Mouse (Mus musculus) intestine, embryonic 16.5 days (tissue): ENCODE data around the gene Pgap1. TPM values are rescaled to one million over a fixed set of nuclear protein-coding genes. Genes with fewer than 3 reads are reported as not detected.
A peak's percentile ranks its signal among the peaks of the same experiment; 100 is the strongest.

Experiments
- ATAC-seq: fragments of 200-750 bp; cut with Nextera tagmentation; 2 replicates; pipeline ENCODE4 v1.8.0; 2017; ENCODE audit warnings: moderate TSS enrichment, moderate library complexity
- H3K27ac ChIP-seq: fragments of 300-500 bp; sonication (generic); 2 replicates; pipeline ENCODE4 v1.5.1; 2014; ENCODE audit warnings: mild to moderate bottlenecking, low read length
- H3K27me3 ChIP-seq: fragments of 300-500 bp; sonication (generic); replicated peaks from 2 replicates; pipeline ENCODE4 v1.6.1; 2014; ENCODE audit warnings: low read length, control low read depth, mixed read lengths; ENCODE audit not compliant: control insufficient read depth, insufficient read depth
- H3K36me3 ChIP-seq: fragments of 300-500 bp; sonication (generic); 2 replicates; pipeline ENCODE4 v1.6.1; 2014; ENCODE audit warnings: low read length, control low read depth; ENCODE audit not compliant: control insufficient read depth, insufficient read depth
- H3K4me1 ChIP-seq: fragments of 300-500 bp; sonication (generic); 2 replicates; pipeline ENCODE4 v1.6.1; 2014; ENCODE audit warnings: low read length, control low read depth, mixed read lengths; ENCODE audit not compliant: control insufficient read depth, insufficient read depth
- H3K4me2 ChIP-seq: fragments of 300-500 bp; sonication (generic); 2 replicates; pipeline ENCODE4 v1.6.1; 2014; ENCODE audit warnings: low read depth, low read length, control low read depth
- H3K4me3 ChIP-seq: fragments of 300-500 bp; sonication (generic); 2 replicates; pipeline ENCODE4 v1.5.1; 2014; ENCODE audit warnings: mild to moderate bottlenecking, low read length
- H3K9ac ChIP-seq: fragments of 300-500 bp; sonication (generic); 2 replicates; pipeline ENCODE4 v1.6.1; 2014; ENCODE audit warnings: low read depth, low read length
- H3K9me3 ChIP-seq: fragments of 300-500 bp; sonication (generic); 2 replicates; pipeline ENCODE4 v1.6.1; 2016; ENCODE audit warnings: low read length, control low read depth; ENCODE audit not compliant: control insufficient read depth
- WGBS: fragments of 180-500 bp; shearing (Covaris S2); extraction: QIAGEN DNeasy Blood & Tissue Kit; methylation state at CpG from one replicate; pipeline ENCODE4 v1.1.7; 2014; 5-methylcytosine and 5-hydroxymethylcytosine counted together
- polyA plus RNA-seq: library from polyadenylated mRNA; unstranded; fragments of >200 nt; fragmentation: Nextera tagmentation; extraction: Ambion mirVana; gene quantifications from 2 replicates; pipeline ENCODE4 v1.2.1, GENCODE M21; 2015

Gene Pgap1
- polyA plus RNA-seq, 1 experiment from 2014 or later, result 7.5 TPM

DNA sequence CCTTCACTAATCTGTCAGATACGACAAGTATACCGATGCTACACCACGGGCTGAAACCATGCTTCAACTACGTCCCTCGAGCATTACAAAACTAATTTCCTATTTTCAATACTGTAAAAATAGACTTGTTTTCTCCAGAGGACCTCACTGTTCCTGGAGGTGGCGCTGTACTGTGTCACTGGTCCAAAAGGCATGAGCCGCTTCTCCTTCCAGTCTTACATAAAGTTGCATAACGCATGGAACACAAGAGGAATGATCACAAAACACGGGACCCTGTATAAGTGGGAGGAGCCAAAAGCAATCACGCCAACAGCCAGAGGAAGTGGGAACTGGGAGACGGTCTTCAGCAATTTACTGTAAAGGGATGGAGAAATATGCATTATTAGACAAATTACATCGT is 77.0 kb downstream of the Pgap1 start:
- WGBS, result 94% methylated on average over 12 of the region's 12 CpGs
- H3K36me3 ChIP-seq, result no peaks in the 10 kb centered on the region
- no peak for ATAC-seq
- no peak overlapping the region for H3K4me3 ChIP-seq
- H3K27me3 ChIP-seq, result no peaks in the 10 kb centered on the region
- H3K27ac ChIP-seq, result no peak overlapping the region
- no peaks in the 10 kb centered on the region for H3K9me3 ChIP-seq
- H3K9ac ChIP-seq, result no peak overlapping the region
- no peaks in the 10 kb centered on the region for H3K4me1 ChIP-seq
- H3K4me2 ChIP-seq, result no peak overlapping the region

DNA sequence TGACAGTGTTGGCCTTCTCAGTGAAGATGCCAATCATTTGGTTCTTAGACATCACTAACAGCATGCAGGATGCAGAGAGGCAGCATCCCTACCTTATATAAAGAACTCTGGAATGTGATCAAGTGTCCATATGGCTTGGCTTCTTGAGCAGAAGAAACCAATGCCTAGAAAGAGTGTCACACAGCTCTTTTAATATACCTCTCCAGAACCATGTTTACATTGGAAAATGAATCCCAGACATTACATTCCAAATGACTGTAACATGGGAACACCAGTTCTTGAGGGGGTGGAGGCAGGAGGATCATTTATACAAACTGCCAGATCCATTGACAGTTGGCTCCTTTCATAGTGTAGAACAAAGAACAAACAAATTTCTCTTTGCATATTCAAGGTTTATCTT is 88.8 kb downstream of the Pgap1 start:
- no peak overlapping the region for H3K4me3 ChIP-seq
- H3K27ac ChIP-seq, result no peak overlapping the region
- H3K4me1 ChIP-seq, result no peaks in the 10 kb centered on the region
- H3K9me3 ChIP-seq, result no peaks in the 10 kb centered on the region
- no peak overlapping the region for H3K4me2 ChIP-seq
- no peak for ATAC-seq
- no peaks in the 10 kb centered on the region for H3K27me3 ChIP-seq
- H3K9ac ChIP-seq, result no peak overlapping the region
- no peaks in the 10 kb centered on the region for H3K36me3 ChIP-seq

DNA sequence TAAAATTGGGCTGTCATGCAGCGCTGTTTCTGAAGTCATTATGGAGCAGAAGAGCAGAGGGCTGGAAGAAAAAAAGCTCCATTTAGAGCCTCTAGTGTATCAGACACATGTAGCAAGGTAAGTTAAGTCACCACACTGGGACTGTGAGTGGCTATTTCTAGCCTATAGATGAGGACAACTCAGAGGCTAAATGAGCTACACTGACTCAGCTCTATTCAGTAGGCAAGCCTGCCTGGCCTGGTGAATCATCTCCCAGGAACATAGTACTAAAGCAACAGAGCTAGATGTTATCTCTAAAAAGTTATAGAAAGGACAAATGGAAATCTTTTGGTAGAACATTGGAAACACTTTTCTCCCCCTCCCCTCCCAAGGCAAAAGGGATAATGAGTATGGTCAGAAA is 90.1 kb downstream of the Pgap1 start:
- Histone ChIP-seq H3K27me3 (no peaks in the 10 kb centered on the region), H3K27ac (no peak overlapping the region), H3K36me3 (no peaks in the 10 kb centered on the region), H3K4me1 (no peaks in the 10 kb centered on the region), H3K9ac (no peak overlapping the region), H3K4me2 (no peak overlapping the region), H3K9me3 (no peaks in the 10 kb centered on the region), H3K4me3 (no peak overlapping the region)
- WGBS, result 93% methylated on average over 1 of the region's 1 CpGs
- ATAC-seq, result no peak

DNA sequence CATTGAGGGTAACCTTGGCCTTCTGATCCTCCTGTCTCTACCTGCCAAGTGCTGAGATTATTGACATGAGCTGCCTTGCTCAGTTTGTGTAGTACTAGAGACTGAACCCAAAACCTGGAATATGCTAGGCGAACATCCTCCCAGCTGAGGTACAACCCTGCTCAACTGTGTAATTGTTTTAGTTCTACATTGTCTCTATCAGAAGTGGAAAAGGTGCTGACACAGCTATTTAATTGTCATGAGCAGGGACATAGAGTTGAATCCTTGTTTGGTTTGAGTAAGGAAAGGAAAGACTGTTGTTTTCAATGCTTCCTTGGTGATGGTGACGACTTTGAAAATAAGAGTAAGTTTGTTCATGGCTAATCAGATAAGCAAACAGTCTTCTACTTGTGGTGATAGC is 105.4 kb downstream of the Pgap1 start:
- Histone ChIP-seq H3K4me1 (no peaks in the 10 kb centered on the region), H3K4me3 (no peak overlapping the region), H3K9me3 (no peaks in the 10 kb centered on the region), H3K27ac (no peak overlapping the region), H3K36me3 (no peaks in the 10 kb centered on the region), H3K27me3 (no peaks in the 10 kb centered on the region), H3K9ac (no peak overlapping the region), H3K4me2 (no peak overlapping the region)
- 83% methylated on average over 2 of the region's 2 CpGs for whole genome bisulfite sequencing
- no peak for ATAC-seq

DNA sequence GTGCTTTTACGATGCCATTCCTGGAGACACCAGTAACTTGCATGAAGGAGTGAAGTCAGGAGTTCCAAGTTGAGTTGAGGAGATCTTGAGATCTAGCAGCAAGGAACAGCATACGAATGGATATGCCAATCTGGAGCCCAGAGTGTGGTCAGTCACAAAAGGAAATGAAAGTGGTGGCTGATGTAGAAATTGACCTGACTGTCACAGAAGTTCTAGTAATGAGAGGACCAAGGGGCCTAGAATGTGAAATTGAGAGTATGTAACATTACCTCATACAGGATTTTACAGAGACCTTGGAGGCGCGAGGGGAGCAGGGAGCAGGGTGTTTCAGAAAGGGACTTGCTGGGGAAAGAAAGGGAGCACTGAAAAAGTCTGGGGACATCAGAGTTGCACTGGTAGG is 108.7 kb downstream of the Pgap1 start:
- Histone ChIP-seq H3K4me1 (no peaks in the 10 kb centered on the region), H3K9ac (no peak overlapping the region), H3K27me3 (no peaks in the 10 kb centered on the region), H3K9me3 (no peaks in the 10 kb centered on the region), H3K4me3 (no peak overlapping the region), H3K4me2 (no peak overlapping the region), H3K27ac (no peak overlapping the region), H3K36me3 (no peaks in the 10 kb centered on the region)
- no peak for ATAC-seq
- 79% methylated on average over 4 of the region's 4 CpGs for WGBS

DNA sequence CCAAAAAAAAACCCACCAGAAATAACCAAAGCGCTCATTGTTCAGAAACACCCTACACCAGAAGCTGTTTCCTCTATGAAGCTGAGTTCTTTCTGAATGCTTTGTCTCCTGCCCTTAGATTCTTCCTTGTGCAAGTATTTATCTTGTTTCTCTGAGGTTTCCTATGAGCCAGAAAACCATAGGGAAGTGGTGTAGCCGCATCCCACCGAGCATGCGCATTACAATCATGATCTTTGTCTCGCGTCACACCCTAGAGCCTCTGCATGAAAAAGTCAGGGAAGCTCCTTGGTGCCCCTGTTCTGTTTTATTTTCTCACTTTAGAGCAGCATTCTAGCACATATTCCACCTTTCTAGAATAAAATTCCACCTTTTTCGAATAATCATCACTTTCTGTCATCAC is 113.8 kb downstream of the Pgap1 start:
- whole genome bisulfite sequencing, result 53% methylated on average over 7 of the region's 7 CpGs
- H3K27ac ChIP-seq, result no peak overlapping the region
- H3K9ac ChIP-seq, result no peak overlapping the region
- H3K27me3 ChIP-seq, result no peaks in the 10 kb centered on the region
- no peak overlapping the region for H3K4me2 ChIP-seq
- ATAC-seq, result no peak
- H3K4me1 ChIP-seq, result no peaks in the 10 kb centered on the region
- H3K4me3 ChIP-seq, result no peak overlapping the region
- no peaks in the 10 kb centered on the region for H3K36me3 ChIP-seq
- no peaks in the 10 kb centered on the region for H3K9me3 ChIP-seq

DNA sequence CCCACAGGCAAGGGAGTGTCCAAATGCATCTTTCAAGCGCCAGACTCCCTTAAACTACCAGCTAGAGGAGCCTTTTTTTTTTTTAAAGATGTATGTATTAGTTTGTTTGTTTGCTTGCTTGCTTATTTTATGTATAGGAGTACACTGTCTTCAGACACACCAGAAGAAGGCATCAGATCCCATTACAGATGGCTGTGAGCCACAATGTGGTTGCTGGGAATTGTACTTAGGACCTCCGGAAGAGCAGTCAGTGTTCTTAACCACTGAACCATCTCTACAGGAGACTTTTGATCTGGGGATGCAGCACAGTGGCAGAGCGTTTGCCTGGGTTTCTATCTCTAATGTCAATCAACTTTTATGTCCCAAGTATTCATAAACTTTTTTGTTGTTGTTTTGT is 118.4 kb downstream of the Pgap1 start:
- no peaks in the 10 kb centered on the region for H3K9me3 ChIP-seq
- H3K4me2 ChIP-seq, result no peak overlapping the region
- H3K36me3 ChIP-seq, result no peaks in the 10 kb centered on the region
- peaks cover 5% of the 10 kb centered on the region for H3K4me1 ChIP-seq
- H3K27ac ChIP-seq, result no peak overlapping the region
- peak; percentile 17 for ATAC-seq
- peak overlapping the region; percentile 86 for H3K9ac ChIP-seq
- no peaks in the 10 kb centered on the region for H3K27me3 ChIP-seq
- WGBS, result 53% methylated on average over 3 of the region's 3 CpGs
- H3K4me3 ChIP-seq, result peak overlapping the region; percentile 75

DNA sequence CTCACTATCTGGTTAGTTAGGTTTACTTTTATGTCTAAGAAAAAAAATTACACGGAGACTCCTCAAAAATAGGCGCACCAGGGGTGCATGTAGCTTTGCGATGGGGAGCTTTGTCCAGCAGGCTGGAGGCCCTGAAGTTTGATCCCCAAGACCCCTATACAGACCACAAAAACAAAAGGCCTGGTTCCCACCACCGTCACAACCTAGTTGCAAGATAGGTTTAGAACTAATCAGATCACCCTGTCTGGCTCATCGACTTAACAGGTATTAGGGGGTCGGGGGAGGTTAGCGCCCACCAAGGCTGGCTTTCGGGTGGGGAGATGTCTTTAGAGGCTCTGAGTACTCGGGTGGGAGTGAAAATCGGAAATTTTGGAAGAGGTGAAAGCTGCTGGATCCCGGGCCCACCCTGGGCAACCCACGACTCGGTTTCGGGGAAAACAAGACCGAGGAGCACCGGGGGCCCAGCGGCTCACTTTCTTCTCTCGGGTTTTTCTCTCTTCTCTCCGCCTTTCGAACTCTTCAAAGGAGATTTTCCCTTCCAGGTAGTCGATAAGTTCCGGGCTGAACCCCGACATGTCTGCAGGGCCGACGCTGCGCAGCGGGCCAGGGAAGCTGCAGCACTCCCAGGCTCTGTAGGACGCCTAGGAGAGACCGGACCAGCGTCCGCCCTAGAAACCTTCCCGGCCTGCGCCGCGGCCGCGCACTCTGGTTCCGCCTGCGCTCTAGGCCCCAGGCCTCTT is 119.0 kb downstream of the Pgap1 start, which contains the start of gene Gtf3c3:
TSS of gene Gtf3c3 (minus strand) at position 632 of the 740 bp plus-strand sequence.
- Histone ChIP-seq H3K9me3 (no peaks in the 10 kb centered on the region), H3K27me3 (no peaks in the 10 kb centered on the region), H3K9ac (peak within 1 kb of the TSS; percentile 86), H3K4me3 (peak within 1 kb of the TSS; percentile 75), H3K4me1 (peaks cover 5% of the 10 kb centered on the region), H3K27ac (no peak within 1 kb of the TSS), H3K4me2 (peak within 1 kb of the TSS; percentile 71), H3K36me3 (no peaks in the 10 kb centered on the region)
- ATAC-seq, result peak; percentile 99
- 3% methylated on average over 38 of the region's 39 CpGs for WGBS
